Mouse (Mus musculus) G1E (cell line): ENCODE measurements around the gene Il22ra2.

Source experiments
- CTCF ChIP-seq: IDR thresholded peaks from 2 replicates; pipeline ENCODE4 v1.5.1; 2012; ENCODE audit warnings: low read depth, low read length, inconsistent platforms, mixed read lengths
- GATA1 ChIP-seq: IDR thresholded peaks from 2 replicates; pipeline ENCODE4 v1.6.1; 2012; ENCODE audit warnings: borderline replicate concordance, low read length, inconsistent platforms, mixed read lengths
- GATA2 ChIP-seq: IDR thresholded peaks from 2 replicates; pipeline ENCODE4 v1.6.1; 2012; ENCODE audit warnings: low read depth, low read length, inconsistent platforms, borderline replicate concordance
- POLR2AphosphoS5 ChIP-seq: IDR thresholded peaks from 2 replicates; pipeline ENCODE4 v1.6.1; 2012; ENCODE audit warnings: low read depth, low read length, inconsistent platforms; ENCODE audit not compliant: insufficient replicate concordance
- TAL1 ChIP-seq: conservative IDR thresholded peaks from 2 replicates; pipeline ENCODE4 v1.6.1; 2012; ENCODE audit warnings: low read depth, low read length, inconsistent platforms, mixed read lengths

- no peak for TF ChIP-seq GATA1
- TF ChIP-seq CTCF: no peak
- TF ChIP-seq GATA2: no peak
- no peak for TF ChIP-seq TAL1
- TF ChIP-seq POLR2AphosphoS5: no peak
Measured at GRCm38 (mm10) chr10:19659953-19660352, 38.2 kb downstream of the Il22ra2 start.
